Mouse (Mus musculus) thymus, postnatal 0 days (tissue): ENCODE data around the gene Tnfaip1. TPM values are rescaled to one million over a fixed set of nuclear protein-coding genes. Genes with fewer than 3 reads are reported as not detected.

Experiments used
- DNase-seq: peaks from one replicate; pipeline ENCODE4 v3.0.0-alpha.2; 2015; ENCODE audit warnings: low spot score
- polyA plus RNA-seq: library from polyadenylated mRNA; unstranded; fragments of >200 nt; fragmentation: Nextera tagmentation; extraction: Ambion mirVana; gene quantifications from 2 replicates; pipeline ENCODE4 v1.2.1, GENCODE M21; 2015

The Tnfaip1 gene
- polyA plus RNA-seq, 1 experiment from 2014 or later: 17.9 TPM

GRCm38 (mm10) chr11:78501529-78501928 is 34.6 kb downstream of the Tnfaip1 start:
- no peak for DNase-seq

GRCm38 (mm10) chr11:78500623-78501202 is 35.4 kb downstream of the Tnfaip1 start:
- no peak for DNase-seq

GRCm38 (mm10) chr11:78499543-78499942 is 36.6 kb downstream of the Tnfaip1 start:
- DNase-seq: no peak

- DNase-seq: no peak
Measured at GRCm38 (mm10) chr11:78499004-78499403, 37.1 kb downstream of the Tnfaip1 start, which contains the start of gene Vtn. TSS of gene Vtn (plus strand) at chr11:78499091.

DNA sequence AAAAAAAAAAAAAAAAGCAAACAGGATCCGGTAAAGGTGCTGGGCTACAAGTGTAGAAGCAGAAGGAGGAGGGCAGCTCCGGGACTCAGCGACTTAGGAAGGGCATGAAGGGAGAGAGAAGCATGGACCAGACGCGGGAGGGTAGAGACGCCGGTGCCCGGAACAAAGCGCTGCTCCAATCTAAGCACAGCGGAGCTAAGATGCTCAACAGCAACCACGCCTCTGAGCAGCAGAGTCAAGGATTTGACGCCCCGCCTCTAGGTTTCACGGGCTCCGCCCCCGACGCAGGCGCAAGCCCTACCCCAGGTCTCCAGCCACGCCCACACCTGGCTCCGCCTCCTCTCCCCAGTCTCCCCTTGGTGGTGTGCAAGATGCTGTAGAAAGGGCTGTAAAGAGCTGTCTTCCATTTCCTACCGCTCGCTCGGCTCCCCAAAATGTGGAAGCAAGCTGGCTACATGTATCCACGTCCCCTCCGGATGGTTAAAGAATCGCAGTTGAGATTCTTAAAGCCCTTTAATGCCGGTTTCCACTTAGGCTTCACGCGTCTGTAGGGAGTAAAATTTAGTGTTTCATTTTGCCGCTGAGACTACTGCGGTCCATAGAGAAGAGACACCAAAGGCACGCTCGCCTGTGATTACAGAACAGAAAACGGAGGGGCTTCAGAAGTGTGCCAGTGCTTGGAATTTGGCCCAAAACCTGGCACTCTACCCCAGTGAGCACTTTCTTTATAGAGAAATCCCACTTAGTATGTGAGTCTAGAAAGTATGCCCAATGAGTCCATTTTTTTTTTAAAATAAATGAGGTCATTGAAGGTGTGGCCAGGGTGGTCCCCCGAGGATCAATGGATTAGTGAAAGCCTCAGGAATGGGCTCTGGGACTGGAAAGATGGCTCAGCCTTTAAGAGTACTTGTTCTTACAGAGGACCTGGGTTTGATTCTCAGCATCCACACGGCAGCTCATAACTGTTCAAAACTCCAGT is 38.3 kb downstream of the Tnfaip1 start, which contains the start of gene Sarm1:
Gene Sarm1 (minus strand): TSS at position 211 of the 979 bp plus-strand sequence.
- peak; percentile 97 for DNase-seq

DNA sequence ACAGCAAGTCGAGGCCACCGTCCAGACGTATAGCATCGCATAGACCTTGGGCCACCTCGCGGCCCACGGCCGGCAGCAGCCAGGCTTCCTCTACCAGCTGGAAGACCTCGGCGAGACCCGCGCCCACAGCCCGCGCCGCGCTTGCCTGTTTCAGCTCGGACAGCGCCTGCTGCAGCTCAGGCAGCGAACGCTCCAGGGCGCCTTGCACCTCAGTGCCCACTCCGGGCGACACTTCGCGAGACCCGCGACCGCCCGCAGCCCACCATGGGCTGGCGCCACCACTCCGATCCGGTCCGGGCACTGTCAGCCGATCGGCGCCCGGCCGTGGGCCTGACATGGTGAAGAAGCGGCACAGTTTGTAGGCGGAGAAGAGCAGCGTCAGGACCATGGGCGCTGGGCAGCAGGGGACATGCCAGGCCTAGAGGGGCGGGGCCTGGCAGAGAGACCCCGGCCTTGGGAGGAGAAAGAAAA is 39.0 kb downstream of the Tnfaip1 start:
- DNase-seq: peak; percentile 20

DNA sequence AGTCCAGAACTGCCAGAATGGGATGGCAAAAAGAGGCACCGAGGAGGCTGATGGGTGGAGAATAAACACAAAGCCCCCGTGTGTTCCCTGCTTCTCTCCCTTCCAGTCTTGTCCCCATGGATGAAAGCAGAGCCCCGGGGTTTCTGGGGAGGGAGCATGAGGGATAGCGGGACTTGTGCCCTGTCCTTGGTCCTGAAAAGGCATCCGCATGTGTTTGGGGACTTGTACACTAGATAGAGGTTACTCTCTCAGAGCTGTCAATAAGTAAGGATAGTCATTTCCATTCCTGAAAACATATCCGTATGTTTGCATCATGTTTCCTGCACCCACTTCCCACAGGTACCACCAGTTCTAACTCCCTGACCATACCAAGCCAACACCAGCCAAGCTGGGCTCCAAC is 40.2 kb downstream of the Tnfaip1 start:
- DNase-seq: peak; percentile 44

- DNase-seq: peak; percentile 18
Measured at GRCm38 (mm10) chr11:78490781-78491241, 45.3 kb downstream of the Tnfaip1 start.

GRCm38 (mm10) chr11:78488168-78488567 is 48.0 kb downstream of the Tnfaip1 start:
- DNase-seq: peak; percentile 59

DNA sequence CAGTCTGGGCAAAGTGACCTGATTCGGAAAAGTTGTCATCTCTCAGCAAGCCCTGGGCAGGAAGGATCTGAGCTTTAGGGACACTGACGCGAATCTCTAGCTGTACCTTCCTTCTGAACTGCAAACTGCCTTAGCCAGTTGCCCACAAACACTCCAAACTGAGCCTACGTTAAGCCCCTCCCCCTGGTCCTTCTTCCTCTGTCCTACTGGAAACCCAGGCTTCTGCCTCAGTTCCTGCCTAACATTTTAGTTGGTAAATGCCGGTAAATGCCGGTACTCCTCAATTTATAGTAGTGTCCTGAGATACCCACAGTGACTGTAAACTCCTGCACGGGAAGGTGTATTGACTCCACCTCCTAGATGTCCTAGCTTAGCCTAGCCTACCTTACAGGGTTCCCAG is 52.5 kb downstream of the Tnfaip1 start:
- no peak for DNase-seq

DNA sequence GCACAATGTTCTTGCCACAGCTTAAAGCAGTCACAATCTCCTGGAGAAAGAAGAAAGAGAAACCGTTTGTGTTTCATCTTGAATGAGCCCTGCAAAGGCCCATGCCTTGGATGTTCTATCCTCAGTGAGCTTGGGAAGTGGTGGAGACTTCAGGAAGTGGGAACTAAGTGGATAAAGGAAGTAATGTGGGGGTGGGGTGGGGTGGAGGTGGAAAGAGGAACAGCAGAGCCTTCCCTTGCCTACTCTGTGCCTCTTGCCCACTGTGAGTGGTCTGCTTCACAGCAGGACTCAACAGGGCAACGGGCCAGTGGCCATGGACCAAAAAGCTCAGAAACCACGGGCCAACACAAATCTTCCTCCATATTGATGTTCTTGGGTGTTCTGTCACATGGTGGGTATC is 60.8 kb downstream of the Tnfaip1 start:
- DNase-seq: no peak

Other genes starting within 250 kb of the Tnfaip1 start
- 0.21 and 0.29 TPM in 2 replicates for gene BC030499, start 245.5 kb downstream of the Tnfaip1 start, polyA plus RNA-seq
- 28.0 and 31.5 TPM in 2 replicates for gene Spag5, start 234.8 kb downstream of the Tnfaip1 start, polyA plus RNA-seq
- 2.3 TPM in 2 replicates for gene Aldoc, start 213.4 kb downstream of the Tnfaip1 start, polyA plus RNA-seq
- 43.9 and 47.9 TPM in 2 replicates for gene Pigs, start 207.9 kb downstream of the Tnfaip1 start, polyA plus RNA-seq
- gene Unc119, start 192.8 kb downstream of the Tnfaip1 start, polyA plus RNA-seq: 36.8 and 39.5 TPM in 2 replicates
- 22.4 and 33.0 TPM in 2 replicates for gene Foxn1, start 149.8 kb downstream of the Tnfaip1 start, polyA plus RNA-seq
- 0.43 and 0.76 TPM in 2 replicates for gene Slc13a2, start 114.1 kb downstream of the Tnfaip1 start, polyA plus RNA-seq
- 6.8 and 8.3 TPM in 2 replicates for gene Slc46a1, start 70.6 kb downstream of the Tnfaip1 start, polyA plus RNA-seq
- 0.17 and 0.31 TPM in 2 replicates for gene Sarm1, start 38.6 kb downstream of the Tnfaip1 start, polyA plus RNA-seq
- 5.2 and 5.8 TPM in 2 replicates for gene Vtn, start 37.2 kb downstream of the Tnfaip1 start, polyA plus RNA-seq
- 0.17 TPM in 1 of 2 replicates, not detected in the other for gene Sebox, start 32.9 kb downstream of the Tnfaip1 start, polyA plus RNA-seq
- gene Tmem199, start 24.2 kb downstream of the Tnfaip1 start, polyA plus RNA-seq: 53.6 and 54.2 TPM in 2 replicates
- 90.1 and 95.8 TPM in 2 replicates for gene Poldip2, start 24.1 kb downstream of the Tnfaip1 start, polyA plus RNA-seq
- gene Ift20, start within 50 bp of the Tnfaip1 start, polyA plus RNA-seq: 151 and 161 TPM in 2 replicates
- 59.1 and 68.2 TPM in 2 replicates for gene Tmem97, start 14.4 kb upstream of the Tnfaip1 start, polyA plus RNA-seq
- gene Nlk, start 161.0 kb upstream of the Tnfaip1 start, polyA plus RNA-seq: 21.3 and 23.3 TPM in 2 replicates
- gene Ccnq, start 215.4 kb upstream of the Tnfaip1 start, polyA plus RNA-seq: 48.5 and 50.8 TPM in 2 replicates